Mouse (Mus musculus) liver, embryonic 14.5 days (tissue): ENCODE results near the gene Zfp488. TPM values are rescaled to one million over a fixed set of nuclear protein-coding genes. Genes with fewer than 3 reads are reported as not detected.

ENCODE experiments used
- ATAC-seq: fragments of 200-750 bp; cut with Nextera tagmentation; 2 replicates; pipeline ENCODE4 v1.8.0; 2017; ENCODE audit warnings: moderate number of reproducible peaks, mild to moderate bottlenecking, moderate library complexity; ENCODE audit not compliant: insufficient read depth
- DNase-seq, 3 experiments: peaks; one replicate each; pipeline ENCODE4 v3.0.0-alpha.2; 2012 to 2013; ENCODE audit warnings: low read depth in 3 of 3, low spot score in 3 of 3
- H3K27ac ChIP-seq: fragments of 300-500 bp; sonication (generic); 2 replicates; pipeline ENCODE4 v1.5.1; 2014; ENCODE audit warnings: moderate library complexity, mild to moderate bottlenecking, control low read depth, inconsistent platforms
- H3K27me3 ChIP-seq: fragments of 300-500 bp; sonication (generic); 2 replicates; pipeline ENCODE4 v1.6.1; 2014; ENCODE audit warnings: mild to moderate bottlenecking, low read length, moderate library complexity; ENCODE audit not compliant: control insufficient read depth, insufficient read depth
- H3K36me3 ChIP-seq: fragments of 300-500 bp; sonication (generic); replicated peaks from 2 replicates; pipeline ENCODE4 v1.6.1; 2014; ENCODE audit warnings: low read depth; ENCODE audit not compliant: control insufficient read depth, insufficient read depth
- H3K4me1 ChIP-seq, 2 experiments: fragments of 200-500 bp in 1 of 2; fragments of 300-500 bp in 1 of 2; sonication (generic) in 1 of 2; replicated peaks; 2 replicates each; pipeline ENCODE4 v1.6.1; 2012 to 2014; ENCODE audit warnings: antibody characterized with exemption in 1 of 2, inconsistent platforms in 1 of 2, low read length in 1 of 2; ENCODE audit not compliant: control insufficient read depth in 2 of 2, insufficient read depth in 2 of 2
- H3K4me2 ChIP-seq: fragments of 300-500 bp; sonication (generic); 2 replicates; pipeline ENCODE4 v1.6.1; 2014; ENCODE audit warnings: low read depth, mild to moderate bottlenecking, control low read depth, moderate library complexity
- H3K4me3 ChIP-seq, 2 experiments: fragments of 200-500 bp in 1 of 2; fragments of 300-500 bp in 1 of 2; sonication (generic) in 1 of 2; 2 replicates each; pipeline ENCODE4 v1.5.1; 2012 to 2014; ENCODE audit warnings: low read depth in 2 of 2, low read length in 2 of 2, mild to moderate bottlenecking in 2 of 2, control low read depth in 1 of 2, inconsistent platforms in 1 of 2, moderate library complexity in 1 of 2; ENCODE audit not compliant: insufficient read depth in 1 of 2
- H3K9ac ChIP-seq: fragments of 300-500 bp; sonication (generic); replicated peaks from 2 replicates; pipeline ENCODE4 v1.6.1; 2014; ENCODE audit warnings: mild to moderate bottlenecking, control low read depth, moderate library complexity
- H3K9me3 ChIP-seq: fragments of 300-500 bp; sonication (generic); 2 replicates; pipeline ENCODE4 v1.6.1; 2016; ENCODE audit warnings: low read length, mixed read lengths; ENCODE audit not compliant: control insufficient read depth
- CTCF ChIP-seq: IDR thresholded peaks from 2 replicates; pipeline ENCODE4 v1.5.1; 2016; ENCODE audit warnings: antibody characterized with exemption, low read depth, control low read depth
- EP300 ChIP-seq: IDR thresholded peaks from 2 replicates; pipeline ENCODE4 v1.6.1; 2016; ENCODE audit warnings: antibody characterized with exemption, low read depth
- WGBS: fragments of 180-500 bp; shearing (Covaris S2); extraction: QIAGEN DNeasy Blood & Tissue Kit; methylation state at CpG from one replicate; pipeline ENCODE4 v1.1.7; 2014; ENCODE audit not compliant: insufficient replicate concordance; 5-methylcytosine and 5-hydroxymethylcytosine counted together
- polyA plus RNA-seq, 2 experiments: library from polyadenylated mRNA; depleted of rRNA in 1 of 2; stranded (reverse) in 1 of 2; unstranded in 1 of 2; fragments of >200 nt; fragmentation: Nextera tagmentation in 1 of 2; extraction: Ambion mirVana in 1 of 2; gene quantifications; 2 replicates each; pipeline versions ENCODE4 v1.2.1 to v1.2.3; 2012 to 2014

Zfp488 gene
- polyA plus RNA-seq, 2 experiments: not detected

GRCm38 (mm10) chr14:33993051-33993450 lies 14.5 kb upstream of the Zfp488 start:
- Histone ChIP-seq H3K9ac (no peak overlapping the region), H3K9me3 (no peaks in the 10 kb centered on the region), H3K27ac (no peak overlapping the region), H3K36me3 (no peaks in the 10 kb centered on the region), H3K4me1 (no peaks in the 10 kb centered on the region), H3K4me3 (no peak overlapping the region), H3K4me2 (no peak overlapping the region), H3K27me3 (no peaks in the 10 kb centered on the region)
- DNase-seq: no peak
- no peak for ATAC-seq
- WGBS: 69% methylated on average over 9 of the region's 9 CpGs
- TF ChIP-seq EP300 (no peak), CTCF (no peak)

- Histone ChIP-seq H3K4me3 (no peak overlapping the region), H3K27ac (no peak overlapping the region), H3K36me3 (no peaks in the 10 kb centered on the region), H3K4me1 (no peaks in the 10 kb centered on the region), H3K27me3 (no peaks in the 10 kb centered on the region), H3K9ac (no peak overlapping the region), H3K4me2 (no peak overlapping the region), H3K9me3 (no peaks in the 10 kb centered on the region)
- no peak for ATAC-seq
- TF ChIP-seq CTCF (no peak), EP300 (no peak)
- no peak for DNase-seq
- WGBS: 45% methylated on average over 4 of the region's 4 CpGs
Measured at GRCm38 (mm10) chr14:33991971-33992370, 13.4 kb upstream of the Zfp488 start.

GRCm38 (mm10) chr14:33989201-33989600 lies 10.6 kb upstream of the Zfp488 start:
- DNase-seq (no peak), ATAC-seq (no peak)
- H3K36me3 ChIP-seq: no peaks in the 10 kb centered on the region
- no peaks in the 10 kb centered on the region for H3K4me1 ChIP-seq
- H3K9me3 ChIP-seq: no peaks in the 10 kb centered on the region
- H3K27ac ChIP-seq: no peak overlapping the region
- H3K27me3 ChIP-seq: no peaks in the 10 kb centered on the region
- no peak overlapping the region for H3K9ac ChIP-seq
- H3K4me3 ChIP-seq: no peak overlapping the region
- TF ChIP-seq CTCF (no peak), EP300 (no peak)
- H3K4me2 ChIP-seq: no peak overlapping the region
- WGBS: 32% methylated on average over 3 of the region's 3 CpGs

GRCm38 (mm10) chr14:33977748-33978147 lies 816 bp downstream of the Zfp488 start:
- Histone ChIP-seq H3K27me3 (no peaks in the 10 kb centered on the region), H3K9me3 (no peaks in the 10 kb centered on the region), H3K4me1 (no peaks in the 10 kb centered on the region), H3K4me3 (no peak overlapping the region), H3K36me3 (no peaks in the 10 kb centered on the region), H3K9ac (no peak overlapping the region), H3K4me2 (no peak overlapping the region), H3K27ac (no peak overlapping the region)
- TF ChIP-seq CTCF (no peak), EP300 (no peak)
- ATAC-seq (no peak), DNase-seq (no peak)
- 35% methylated on average over 7 of the region's 7 CpGs for WGBS

GRCm38 (mm10) chr14:33974752-33975151 lies 3.8 kb downstream of the Zfp488 start:
- Histone ChIP-seq H3K36me3 (no peaks in the 10 kb centered on the region), H3K27ac (no peak overlapping the region), H3K9me3 (no peaks in the 10 kb centered on the region), H3K4me3 (no peak overlapping the region), H3K4me1 (no peaks in the 10 kb centered on the region), H3K27me3 (no peaks in the 10 kb centered on the region), H3K4me2 (no peak overlapping the region), H3K9ac (no peak overlapping the region)
- TF ChIP-seq EP300 (no peak), CTCF (no peak)
- DNase-seq (no peak), ATAC-seq (no peak)
- WGBS: 55% methylated on average over 5 of the region's 5 CpGs
